Mouse (Mus musculus) bone marrow, adult 2 months (tissue): ENCODE results near the gene Kcna3.

Experiments used
- CTCF ChIP-seq: fragments of 200-500 bp; IDR thresholded peaks from 2 replicates; pipeline ENCODE4 v1.5.1; 2011; ENCODE audit warnings: low read length, control low read depth; ENCODE audit not compliant: control insufficient read depth, insufficient read depth
- POLR2A ChIP-seq: fragments of 200-500 bp; IDR thresholded peaks from 2 replicates; pipeline ENCODE4 v1.6.1; 2011; ENCODE audit warnings: low read depth, mild to moderate bottlenecking, control low read depth, low read length, borderline replicate concordance; ENCODE audit not compliant: control insufficient read depth

GRCm38 (mm10) chr3:107037105-107037504, 1.1 kb downstream of the Kcna3 start:
- TF ChIP-seq CTCF (no peak), POLR2A (no peak)
